Mouse (Mus musculus) midbrain, embryonic 14.5 days (tissue): ENCODE data around the gene Stox2. TPM values are rescaled to one million over a fixed set of nuclear protein-coding genes. Genes with fewer than 3 reads are reported as not detected.

Experiments
- ATAC-seq: fragments of 200-750 bp; cut with Nextera tagmentation; 2 replicates; pipeline ENCODE4 v1.8.0; 2017; ENCODE audit warnings: moderate number of reproducible peaks, moderate library complexity; ENCODE audit not compliant: low FRiP score, low TSS enrichment
- DNase-seq: peaks from one replicate; pipeline ENCODE4 v3.0.0-alpha.2; 2015
- H3K27ac ChIP-seq: fragments of 300-500 bp; sonication (generic); replicated peaks from 2 replicates; pipeline ENCODE4 v1.5.1; 2014; ENCODE audit warnings: mild to moderate bottlenecking, low read depth, low read length, moderate library complexity
- H3K27me3 ChIP-seq: fragments of 300-500 bp; sonication (generic); 2 replicates; pipeline ENCODE4 v1.6.1; 2014; ENCODE audit warnings: low read length, control low read depth, mixed read lengths; ENCODE audit not compliant: control insufficient read depth, insufficient read depth
- H3K36me3 ChIP-seq: fragments of 300-500 bp; sonication (generic); 2 replicates; pipeline ENCODE4 v1.6.1; 2014; ENCODE audit warnings: low read length, control low read depth; ENCODE audit not compliant: control insufficient read depth, insufficient read depth
- H3K4me1 ChIP-seq: fragments of 300-500 bp; sonication (generic); 2 replicates; pipeline ENCODE4 v1.6.1; 2014; ENCODE audit warnings: mild to moderate bottlenecking, antibody characterized with exemption, low read length, control low read depth; ENCODE audit not compliant: control insufficient read depth, insufficient read depth
- H3K4me2 ChIP-seq: fragments of 300-500 bp; sonication (generic); 2 replicates; pipeline ENCODE4 v1.6.1; 2014; ENCODE audit warnings: mild to moderate bottlenecking, low read length, moderate library complexity
- H3K4me3 ChIP-seq: fragments of 300-500 bp; sonication (generic); replicated peaks from 2 replicates; pipeline ENCODE4 v1.5.1; 2014; ENCODE audit warnings: low read depth, low read length
- H3K9ac ChIP-seq: fragments of 300-500 bp; sonication (generic); replicated peaks from 2 replicates; pipeline ENCODE4 v1.6.1; 2014; ENCODE audit warnings: mild to moderate bottlenecking, low read length, moderate library complexity
- H3K9me3 ChIP-seq: fragments of 300-500 bp; sonication (generic); 2 replicates; pipeline ENCODE4 v1.6.1; 2016; ENCODE audit warnings: low read length, control low read depth, mixed read lengths; ENCODE audit not compliant: control insufficient read depth
- WGBS: fragments of 180-500 bp; shearing (Covaris S2); extraction: QIAGEN DNeasy Blood & Tissue Kit; methylation state at CpG from one replicate; pipeline ENCODE4 v1.1.7; 2014; 5-methylcytosine and 5-hydroxymethylcytosine counted together
- polyA plus RNA-seq: library from polyadenylated mRNA; unstranded; fragments of >200 nt; fragmentation: Nextera tagmentation; extraction: Ambion mirVana; gene quantifications from 2 replicates; pipeline ENCODE4 v1.2.1, GENCODE M21; 2014

Gene Stox2
- polyA plus RNA-seq, 1 experiment from 2014 or later, result 53.9 TPM

- no peaks in the 10 kb centered on the region for H3K9me3 ChIP-seq
- no peak overlapping the region for H3K27ac ChIP-seq
- H3K27me3 ChIP-seq, result no peaks in the 10 kb centered on the region
- 0 out of 2 replicates have a peak, but pooled peaks cover 11% of the 10 kb centered on the region for H3K4me1 ChIP-seq
- 85% methylated on average over 8 of the region's 8 CpGs for WGBS
- ATAC-seq (no peak), DNase-seq (no peak)
- no peak overlapping the region for H3K4me3 ChIP-seq
- H3K36me3 ChIP-seq, result 0 out of 2 replicates have a peak, but pooled peaks cover 5% of the 10 kb centered on the region
- H3K4me2 ChIP-seq, result no peak overlapping the region
- H3K9ac ChIP-seq, result no peak overlapping the region
Measured at GRCm38 (mm10) chr8:47206640-47207237, 239.4 kb downstream of the Stox2 start.

- Histone ChIP-seq H3K27me3 (no peaks in the 10 kb centered on the region), H3K27ac (no peak overlapping the region), H3K4me1 (0 out of 2 replicates have a peak, but pooled peaks cover 11% of the 10 kb centered on the region), H3K9me3 (no peaks in the 10 kb centered on the region), H3K4me2 (no peak overlapping the region), H3K36me3 (peaks cover 13% of the 10 kb centered on the region), H3K4me3 (no peak overlapping the region), H3K9ac (no peak overlapping the region)
- DNase-seq (no peak), ATAC-seq (no peak)
- 89% methylated on average over 5 of the region's 5 CpGs for WGBS
Measured at GRCm38 (mm10) chr8:47205472-47205871, 240.7 kb downstream of the Stox2 start.

DNA sequence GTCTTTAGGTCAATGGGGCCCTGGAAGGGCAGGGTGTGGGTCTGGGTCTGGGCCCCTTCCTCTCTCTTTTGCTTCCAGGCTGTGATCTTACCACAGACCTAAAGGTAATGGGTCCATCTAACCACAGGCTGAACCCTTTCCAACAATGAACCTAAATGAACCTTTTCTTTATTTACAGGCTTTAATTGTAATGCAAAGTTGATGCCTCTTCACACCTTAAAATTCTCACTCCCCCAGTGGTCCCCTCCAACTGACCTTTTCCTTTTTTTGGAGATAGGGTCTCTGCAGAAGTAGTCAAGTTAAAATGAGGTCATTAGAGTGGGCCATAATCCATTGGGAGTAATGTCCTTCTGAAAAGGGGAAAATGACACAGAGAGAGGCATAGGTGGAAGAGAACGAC, 249.8 kb downstream of the Stox2 start:
- H3K4me2 ChIP-seq, result no peak overlapping the region
- 93% methylated on average over 1 of the region's 1 CpGs for WGBS
- H3K9me3 ChIP-seq, result 0 out of 2 replicates have a peak, but pooled peaks cover 4% of the 10 kb centered on the region
- peaks cover 51% of the 10 kb centered on the region for H3K36me3 ChIP-seq
- ATAC-seq (no peak), DNase-seq (no peak)
- H3K4me1 ChIP-seq, result no peaks in the 10 kb centered on the region
- H3K9ac ChIP-seq, result no peak overlapping the region
- H3K4me3 ChIP-seq, result no peak overlapping the region
- no peaks in the 10 kb centered on the region for H3K27me3 ChIP-seq
- no peak overlapping the region for H3K27ac ChIP-seq

DNA sequence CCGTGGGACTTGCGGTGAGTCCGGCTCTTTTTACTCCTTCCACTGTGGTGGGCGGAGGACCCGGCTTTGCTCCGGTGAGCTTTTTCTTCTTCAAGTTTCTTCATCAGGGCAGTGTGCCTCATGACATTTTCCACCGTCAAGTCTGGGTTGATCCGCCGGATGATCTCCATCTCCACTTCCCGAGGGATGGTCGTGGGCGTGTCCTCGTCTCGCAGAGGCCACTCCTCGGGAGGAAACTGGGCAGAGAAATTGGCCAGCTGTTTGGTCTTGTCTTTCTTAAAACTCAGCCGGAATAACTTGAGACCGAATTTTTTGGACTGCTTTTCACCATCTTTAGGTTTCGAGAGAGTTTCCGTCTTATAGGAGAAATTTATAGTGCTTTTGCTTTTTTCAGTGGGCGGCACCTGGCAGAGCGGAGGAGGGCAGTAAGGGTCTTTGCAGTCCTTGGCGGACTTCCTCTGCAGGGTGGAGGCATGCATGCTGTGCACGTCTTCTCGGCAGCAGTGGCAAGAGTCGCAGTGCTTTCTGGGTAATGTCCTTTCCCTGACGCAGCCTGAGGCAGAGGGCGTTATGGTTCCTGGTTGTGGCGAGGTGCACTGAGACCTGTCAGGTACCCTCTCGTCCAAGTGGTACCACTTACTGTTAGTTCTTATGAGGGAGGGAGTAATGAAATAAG, 252.7 kb downstream of the Stox2 start:
- DNase-seq (no peak), ATAC-seq (no peak)
- peaks cover 58% of the 10 kb centered on the region for H3K36me3 ChIP-seq
- H3K27ac ChIP-seq, result no peak overlapping the region
- no peaks in the 10 kb centered on the region for H3K27me3 ChIP-seq
- no peaks in the 10 kb centered on the region for H3K4me1 ChIP-seq
- H3K4me2 ChIP-seq, result no peak overlapping the region
- H3K9me3 ChIP-seq, result 0 out of 2 replicates have a peak, but pooled peaks cover 4% of the 10 kb centered on the region
- WGBS, result 97% methylated on average over 29 of the region's 29 CpGs
- H3K9ac ChIP-seq, result no peak overlapping the region
- H3K4me3 ChIP-seq, result no peak overlapping the region

DNA sequence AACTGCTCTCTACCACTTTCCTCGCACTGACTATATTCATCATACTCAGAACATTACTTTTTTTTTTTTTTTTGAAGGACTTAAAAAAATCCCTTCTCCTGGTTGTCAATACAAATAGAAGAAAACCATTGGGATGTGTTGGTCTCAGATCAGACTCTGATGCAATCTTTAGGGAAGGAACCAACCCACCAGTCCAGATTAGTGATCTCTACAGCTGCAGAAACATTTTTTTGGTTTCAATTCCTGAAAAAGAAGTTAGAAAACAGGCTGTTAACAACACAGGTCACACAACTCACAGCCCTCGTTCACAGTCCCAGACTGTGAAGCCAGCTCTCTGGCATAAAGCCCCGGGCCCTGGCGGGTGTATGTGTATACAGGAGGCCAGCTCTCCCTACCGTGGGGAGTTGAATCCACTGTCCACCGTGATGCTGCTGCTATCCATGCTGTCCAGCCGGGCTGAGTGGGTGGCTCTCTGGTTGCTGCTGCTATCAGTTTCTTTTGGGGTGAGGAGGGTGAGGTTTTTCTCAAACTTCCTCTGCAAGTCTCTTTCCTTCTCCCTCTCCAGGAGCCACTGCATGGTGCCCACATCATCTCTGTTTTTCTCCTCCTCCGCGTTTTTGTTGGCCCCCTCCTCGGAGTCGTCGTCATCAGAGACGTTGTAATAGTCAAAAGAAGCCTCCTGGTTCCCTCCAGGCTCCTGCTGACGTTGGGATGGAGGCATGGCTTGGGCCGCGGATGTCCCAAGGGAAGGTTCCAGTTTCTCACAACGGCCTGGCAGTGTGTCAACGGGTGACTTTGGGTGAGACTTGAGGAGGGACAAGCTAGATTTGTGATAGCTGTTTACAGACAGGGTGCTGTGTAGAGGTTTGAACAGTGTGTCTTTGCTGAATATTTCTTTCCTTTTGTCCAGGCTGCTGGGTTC, 254.5 kb downstream of the Stox2 start:
- Histone ChIP-seq H3K27me3 (no peaks in the 10 kb centered on the region), H3K9ac (no peak overlapping the region), H3K27ac (no peak overlapping the region), H3K4me2 (no peak overlapping the region), H3K36me3 (peaks cover 63% of the 10 kb centered on the region), H3K4me1 (no peaks in the 10 kb centered on the region), H3K4me3 (no peak overlapping the region), H3K9me3 (0 out of 2 replicates have a peak, but pooled peaks cover 4% of the 10 kb centered on the region)
- WGBS, result 95% methylated on average over 18 of the region's 18 CpGs
- DNase-seq, result no peak
- ATAC-seq, result no peak

- ATAC-seq (no peak), DNase-seq (no peak)
- peaks cover 44% of the 10 kb centered on the region for H3K36me3 ChIP-seq
- H3K4me3 ChIP-seq, result no peak overlapping the region
- no peaks in the 10 kb centered on the region for H3K27me3 ChIP-seq
- no peaks in the 10 kb centered on the region for H3K9me3 ChIP-seq
- 67% methylated on average over 6 of the region's 6 CpGs for WGBS
- no peak overlapping the region for H3K4me2 ChIP-seq
- no peaks in the 10 kb centered on the region for H3K4me1 ChIP-seq
- no peak overlapping the region for H3K27ac ChIP-seq
- H3K9ac ChIP-seq, result no peak overlapping the region
Measured at GRCm38 (mm10) chr8:47185396-47185795, 260.8 kb downstream of the Stox2 start.

GRCm38 (mm10) chr8:47182771-47183558, 263.2 kb downstream of the Stox2 start:
- Histone ChIP-seq H3K9me3 (no peaks in the 10 kb centered on the region), H3K9ac (no peak overlapping the region), H3K27me3 (no peaks in the 10 kb centered on the region), H3K27ac (no peak overlapping the region), H3K4me2 (no peak overlapping the region), H3K4me1 (peaks cover 3% of the 10 kb centered on the region; the same call in 1 of the 2 replicates), H3K4me3 (no peak overlapping the region), H3K36me3 (peaks cover 36% of the 10 kb centered on the region)
- ATAC-seq, result no peak
- DNase-seq, result no peak
- WGBS, result 81% methylated on average over 6 of the region's 6 CpGs

GRCm38 (mm10) chr8:47182292-47182691, 263.9 kb downstream of the Stox2 start:
- Histone ChIP-seq H3K4me3 (no peak overlapping the region), H3K27ac (no peak overlapping the region), H3K27me3 (no peaks in the 10 kb centered on the region), H3K36me3 (peaks cover 32% of the 10 kb centered on the region), H3K9me3 (no peaks in the 10 kb centered on the region), H3K4me1 (peaks cover 3% of the 10 kb centered on the region; the same call in 1 of the 2 replicates), H3K4me2 (no peak overlapping the region), H3K9ac (no peak overlapping the region)
- no peak for DNase-seq
- 87% methylated on average over 4 of the region's 4 CpGs for WGBS
- ATAC-seq, result no peak
